Mouse (Mus musculus): ENCODE data around the gene Btnl1.

Btnl1 gene

DNA sequence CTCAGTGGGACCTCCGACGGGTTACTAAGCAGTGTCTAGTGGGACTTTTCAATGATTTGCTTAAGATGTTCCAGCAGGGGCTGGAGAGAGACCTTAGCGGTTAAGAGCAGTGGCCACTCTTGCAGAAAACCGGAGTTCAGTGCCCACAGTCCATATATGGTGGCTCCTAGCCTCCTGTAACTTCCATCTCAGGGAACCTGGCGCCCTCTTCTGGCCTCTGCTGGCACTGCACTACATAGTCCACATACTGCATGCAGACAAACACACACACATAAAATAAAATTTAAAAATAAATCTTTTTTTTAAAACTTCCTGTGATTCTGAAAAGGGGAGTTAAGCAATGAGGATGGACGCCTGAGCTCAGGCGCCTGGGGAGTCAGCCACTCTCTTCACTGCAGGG is 6.3 kb downstream of the Btnl1 start:
- in situ Hi-C loops (cut with MboI; ENCODE audit: low sequenced_read_pairs), result no loop called here

DNA sequence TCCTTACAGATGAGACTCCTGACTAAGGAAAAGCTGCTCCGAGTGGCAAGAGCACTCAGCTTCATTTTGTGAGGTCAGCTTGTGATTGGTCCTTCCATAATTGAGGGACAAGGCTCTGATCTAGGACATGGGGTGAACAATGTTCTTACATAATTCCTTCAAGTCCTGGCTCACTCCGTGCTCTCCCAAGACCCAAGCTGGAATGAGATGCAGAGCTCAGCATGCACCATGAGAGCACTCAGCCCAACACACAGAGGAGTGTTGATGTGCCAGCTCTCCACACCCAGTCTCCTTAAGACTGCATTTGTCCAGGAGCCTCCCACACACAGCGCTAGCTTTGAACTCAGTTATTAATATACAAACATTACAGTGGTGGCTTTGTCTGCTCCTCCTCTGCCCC is 7.8 kb downstream of the Btnl1 start:
- in situ Hi-C loops (cut with MboI; ENCODE audit: low sequenced_read_pairs), result no loop called here

DNA sequence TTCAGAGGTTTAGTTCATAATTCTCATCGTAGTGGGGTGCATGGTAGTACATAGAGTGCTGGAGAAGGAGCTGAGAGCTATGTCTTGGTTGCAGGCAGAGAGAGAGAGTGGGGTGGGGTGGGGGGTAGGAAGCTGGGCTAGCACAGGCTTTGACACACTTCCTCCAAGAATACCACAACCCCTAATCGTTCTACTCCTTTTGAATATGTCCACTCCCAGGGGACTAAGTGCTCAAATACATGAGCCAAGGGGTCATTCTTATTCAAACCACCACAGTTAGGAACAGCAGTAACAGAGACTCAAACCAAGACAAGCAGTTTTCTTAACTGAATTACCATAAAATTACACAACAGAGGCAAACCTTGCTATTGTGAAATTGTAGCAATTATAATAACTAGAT is 9.7 kb downstream of the Btnl1 start:
- in situ Hi-C loops (cut with MboI; ENCODE audit: low sequenced_read_pairs), result no loop called here

DNA sequence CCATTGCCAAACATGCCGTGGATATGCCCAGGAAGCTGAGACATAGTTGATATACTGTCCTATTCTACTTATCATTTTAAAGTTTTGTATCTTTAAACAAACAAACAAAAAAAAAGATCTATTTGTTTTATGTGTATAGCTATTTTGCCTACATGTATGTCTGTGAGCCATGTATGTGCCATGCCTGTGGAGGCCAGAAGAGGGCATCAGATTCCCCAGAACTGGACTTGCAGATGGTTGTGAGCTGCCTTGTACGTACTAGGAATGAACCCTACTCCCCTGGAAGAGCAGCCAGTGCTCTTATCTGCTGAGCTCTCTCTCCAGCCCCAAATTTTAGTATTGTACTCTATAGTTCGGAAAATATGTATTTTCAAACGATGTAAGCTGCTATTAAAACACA is 11.6 kb downstream of the Btnl1 start:
- in situ Hi-C loops (cut with MboI; ENCODE audit: low sequenced_read_pairs), result no loop called here

DNA sequence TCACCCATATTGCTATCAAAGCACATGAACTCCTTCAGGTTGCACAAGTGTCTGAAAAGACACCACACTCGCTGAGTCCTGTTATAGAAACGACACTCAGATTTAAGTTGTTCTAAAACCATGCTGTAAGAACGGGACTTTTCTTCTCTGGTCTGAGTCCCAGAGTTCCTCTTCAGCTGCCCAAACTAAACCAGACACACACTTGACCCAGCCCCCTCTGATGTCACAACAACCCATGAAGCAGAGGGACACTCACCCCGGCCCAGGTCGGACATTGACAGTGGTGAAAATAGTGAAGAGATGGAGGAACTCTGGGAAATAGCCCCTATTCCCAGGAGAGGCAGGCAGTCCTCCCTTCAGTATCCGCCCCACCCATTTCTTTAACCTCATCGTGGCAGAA is 14.6 kb downstream of the Btnl1 start:
- in situ Hi-C loops (cut with MboI; ENCODE audit: low sequenced_read_pairs), result no loop called here

DNA sequence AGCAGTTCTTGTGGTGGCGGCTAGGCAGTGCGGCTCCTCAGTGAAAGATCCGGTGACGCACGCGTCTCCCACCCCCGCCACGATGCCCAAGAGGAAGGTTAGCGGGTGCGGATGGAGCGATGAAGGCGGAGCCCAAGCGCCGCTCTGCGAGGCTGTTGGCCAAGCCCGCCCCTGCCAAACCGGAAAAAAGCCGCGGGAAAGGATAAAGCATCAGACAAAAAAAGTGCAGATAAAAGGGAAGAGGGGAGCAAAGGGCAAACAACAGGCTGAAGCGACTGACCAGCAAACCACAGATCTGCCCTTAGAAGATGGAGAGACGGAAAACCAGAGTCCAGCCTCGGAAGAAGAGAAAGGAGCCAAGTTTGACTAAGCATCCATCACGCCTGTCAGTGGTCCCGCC is 15.4 kb downstream of the Btnl1 start:
- in situ Hi-C loops (cut with MboI; ENCODE audit: low sequenced_read_pairs), result no loop called here

DNA sequence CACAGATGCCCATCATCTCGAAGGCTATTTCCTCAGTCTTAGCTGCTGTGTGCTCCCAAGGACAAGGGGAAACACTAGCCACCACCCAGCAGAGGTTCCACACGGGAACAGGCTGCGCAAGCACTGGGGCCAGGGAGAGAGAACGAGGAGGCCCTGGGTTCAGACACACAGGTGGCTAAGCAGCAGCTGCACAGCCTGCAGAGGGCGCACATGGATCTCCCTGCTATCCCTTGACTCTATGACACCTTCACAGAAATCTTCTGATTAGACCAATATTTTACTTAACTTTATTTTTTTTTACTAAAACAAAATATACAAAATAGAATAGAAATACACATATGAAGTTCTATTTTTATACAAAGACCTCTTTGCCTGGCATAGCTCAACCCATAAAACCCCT is 20.4 kb downstream of the Btnl1 start:
- in situ Hi-C loops (cut with MboI; ENCODE audit: low sequenced_read_pairs), result no loop called here

DNA sequence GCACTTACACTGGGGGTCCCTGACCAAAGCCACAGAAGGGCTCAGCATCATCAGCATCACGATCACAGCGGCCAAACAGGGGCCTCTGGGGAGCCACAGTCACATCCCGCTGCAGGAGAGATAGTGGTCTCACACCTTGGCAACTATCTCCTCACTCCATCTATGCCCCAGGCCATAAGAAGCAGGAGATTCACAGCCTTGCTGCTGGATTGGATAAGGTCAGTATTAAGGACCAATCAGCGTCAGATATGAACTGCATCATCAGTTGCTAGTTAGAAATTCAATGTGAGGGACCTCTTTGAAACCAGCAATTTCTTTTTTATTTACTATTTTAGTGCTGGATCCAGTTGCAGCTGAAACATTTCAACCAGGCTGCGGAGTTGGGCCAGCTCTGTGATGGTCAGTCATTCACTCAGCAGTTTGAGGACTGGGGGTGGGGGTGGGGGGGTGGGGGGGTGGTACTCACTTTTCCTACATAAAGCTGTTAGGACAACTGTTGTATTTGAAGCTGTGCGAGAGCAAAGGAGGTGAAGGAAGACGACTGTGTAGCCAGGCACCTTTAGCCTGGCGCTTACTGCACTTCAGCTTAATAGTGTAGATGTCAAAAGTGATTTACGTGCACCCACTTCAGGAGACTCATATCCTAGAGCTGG is 21.3 kb downstream of the Btnl1 start:
- in situ Hi-C loops (cut with MboI; ENCODE audit: low sequenced_read_pairs), result no loop called here

DNA sequence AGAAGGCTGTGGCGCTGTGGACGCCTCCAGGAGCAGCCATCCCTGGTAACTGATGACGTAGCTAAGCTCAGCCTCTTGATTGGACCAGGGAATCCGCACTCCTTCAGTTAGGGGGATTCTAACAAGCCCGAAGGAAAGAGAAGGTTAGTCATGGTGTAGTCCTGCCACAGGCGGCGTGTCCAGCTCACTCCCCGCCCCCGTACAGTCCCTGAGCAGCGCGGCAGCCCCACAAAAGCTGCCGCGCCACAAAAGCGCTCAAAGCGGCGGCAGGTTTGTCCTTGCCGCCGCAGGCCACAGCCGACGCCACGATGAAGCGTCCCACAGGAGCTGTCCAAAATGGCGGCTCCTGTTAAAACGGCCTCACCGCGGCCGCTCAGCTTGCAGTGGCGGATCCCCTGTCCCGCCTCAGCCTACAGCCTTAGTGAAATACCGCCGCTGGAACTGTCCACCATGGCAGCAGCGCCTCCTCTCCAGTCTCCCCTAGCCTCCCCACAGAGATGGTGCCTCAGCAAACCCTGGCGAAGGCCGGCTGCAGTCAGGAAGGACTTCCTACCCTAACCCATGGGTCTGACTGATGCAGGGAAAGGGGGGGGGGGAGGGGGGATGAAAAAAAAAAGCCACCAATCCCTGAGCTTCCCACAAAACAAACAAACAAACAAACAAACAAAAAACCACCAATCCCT is 21.9 kb downstream of the Btnl1 start, which contains the start of gene BC051142:
BC051142 (plus strand) TSS at position 110 of the 683 bp plus-strand sequence.
- in situ Hi-C loops (cut with MboI; ENCODE audit: low sequenced_read_pairs), result no loop called here

DNA sequence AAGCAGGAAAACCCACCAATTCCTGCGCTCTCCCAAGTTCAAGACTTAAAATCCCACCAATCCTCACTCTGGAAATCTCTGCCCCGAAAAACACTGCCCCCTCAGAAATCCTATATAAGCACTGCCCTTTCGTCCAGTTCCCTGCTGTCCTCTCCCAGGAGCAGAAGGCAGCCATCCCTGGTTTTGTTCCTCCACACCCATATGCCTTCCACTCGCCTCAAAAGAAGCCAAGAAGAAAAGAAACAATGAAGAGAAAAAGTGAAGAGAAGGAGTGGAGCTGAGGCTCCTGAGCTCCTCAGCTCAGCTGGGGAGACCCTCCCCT is 22.4 kb downstream of the Btnl1 start:
- in situ Hi-C loops (cut with MboI; ENCODE audit: low sequenced_read_pairs), result no loop called here

DNA sequence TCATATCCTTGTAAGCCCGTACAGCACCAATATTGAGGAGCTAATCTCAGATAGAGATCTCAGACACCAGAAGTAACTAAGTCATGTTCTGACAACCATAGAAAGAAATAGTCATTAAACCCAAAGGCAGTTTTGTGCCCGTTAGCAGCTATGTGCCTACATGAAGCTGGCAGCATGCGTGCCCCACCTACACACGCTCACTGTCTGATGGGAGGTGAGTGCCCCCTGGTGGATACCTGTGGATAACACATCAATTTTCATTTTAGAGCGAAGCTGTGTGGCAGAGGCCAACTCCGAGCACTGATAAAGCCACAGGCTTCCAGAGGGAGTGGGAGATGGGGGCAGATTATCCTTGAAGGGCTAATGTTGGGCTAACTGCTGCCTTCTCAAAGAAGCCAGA is 34.2 kb downstream of the Btnl1 start:
- in situ Hi-C loops (cut with MboI; ENCODE audit: low sequenced_read_pairs), result no loop called here

DNA sequence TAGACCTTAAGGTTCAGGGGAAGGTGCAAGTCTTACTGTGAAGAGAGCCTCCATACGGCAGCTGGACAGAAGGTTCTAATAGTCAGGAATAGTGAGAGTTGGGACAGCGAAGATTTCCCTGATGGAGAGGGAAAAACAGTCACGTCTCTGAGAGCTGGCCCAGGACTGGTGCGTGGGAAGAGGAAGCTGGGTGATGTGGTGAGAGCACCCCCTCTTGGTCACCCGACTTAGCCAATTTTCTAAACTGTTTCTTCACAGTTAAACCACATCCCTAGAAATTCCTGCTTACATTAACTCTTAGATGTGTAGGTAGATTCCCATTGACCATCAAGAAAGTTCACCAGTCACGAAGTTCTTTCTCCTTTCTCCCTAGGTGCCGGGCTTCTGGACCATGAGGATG is 43.1 kb downstream of the Btnl1 start:
- in situ Hi-C loops (cut with MboI; ENCODE audit: low sequenced_read_pairs), result no loop called here

DNA sequence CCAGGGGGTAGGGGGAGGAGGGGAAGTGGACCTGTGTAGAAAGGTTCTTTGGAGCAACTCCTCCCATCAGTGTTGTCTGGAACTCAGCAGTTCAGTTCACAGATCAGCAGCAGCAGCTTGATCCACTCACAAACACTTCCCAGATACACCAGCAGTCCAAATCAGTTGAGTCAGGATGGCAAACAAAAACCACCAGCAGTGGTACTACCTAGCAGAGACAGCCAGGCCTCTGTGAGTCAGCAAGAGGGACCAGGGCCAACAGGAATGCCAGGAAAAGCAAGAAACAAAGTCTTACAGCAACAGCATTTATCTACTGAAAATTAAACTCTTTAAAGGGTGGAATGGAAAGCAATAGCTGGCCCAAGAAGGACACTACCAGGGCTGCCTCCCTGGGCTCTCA is 50.7 kb downstream of the Btnl1 start:
- in situ Hi-C loops (cut with MboI; ENCODE audit: low sequenced_read_pairs), result no loop called here

Data from CH12F3 (cell line).